Mouse (Mus musculus): ENCODE measurements around the gene Kmt5b.

- TF ChIP-seq CTCF (IDR thresholded peaks at IDR 0.05; ENCODE audit: borderline replicate concordance, insufficient read depth, low read length): no peak
- TF ChIP-seq POLR2A (IDR thresholded peaks at IDR 0.05; ENCODE audit: low read depth, low read length): no peak
Measured at GRCm38 (mm10) chr19:3815824-3816223, 48.6 kb downstream of the Kmt5b start.
